Mouse (Mus musculus) lung, embryonic 16.5 days (tissue): ENCODE data around the gene Pyroxd1. TPM values are rescaled to one million over a fixed set of nuclear protein-coding genes. Genes with fewer than 3 reads are reported as not detected.
"Not testable (repeated sequence)": the region's sequence is repeated elsewhere in the genome, so short reads cannot be mapped to it uniquely, and the experiment has no call there.

Experiments
- ATAC-seq: fragments of 200-750 bp; cut with Nextera tagmentation; 2 replicates; pipeline ENCODE4 v1.8.0; 2017; ENCODE audit warnings: low read depth, mild to moderate bottlenecking, moderate library complexity
- H3K27ac ChIP-seq: fragments of 300-500 bp; sonication (generic); 2 replicates; pipeline ENCODE4 v1.5.1; 2014; ENCODE audit warnings: mild to moderate bottlenecking, control low read depth, low read length
- H3K27me3 ChIP-seq: fragments of 300-500 bp; sonication (generic); 2 replicates; pipeline ENCODE4 v1.6.1; 2014; ENCODE audit warnings: low read depth, low read length, mixed read lengths; ENCODE audit not compliant: control insufficient read depth, insufficient read depth
- H3K36me3 ChIP-seq: fragments of 300-500 bp; sonication (generic); 2 replicates; pipeline ENCODE4 v1.6.1; 2014; ENCODE audit warnings: low read length; ENCODE audit not compliant: control insufficient read depth, insufficient read depth
- H3K4me1 ChIP-seq: fragments of 300-500 bp; sonication (generic); replicated peaks from 2 replicates; pipeline ENCODE4 v1.6.1; 2014; ENCODE audit warnings: low read length, mixed read lengths; ENCODE audit not compliant: control insufficient read depth, insufficient read depth
- H3K4me2 ChIP-seq: fragments of 300-500 bp; sonication (generic); 2 replicates; pipeline ENCODE4 v1.6.1; 2014; ENCODE audit warnings: low read depth, low read length, control low read depth
- H3K4me3 ChIP-seq: fragments of 300-500 bp; sonication (generic); 2 replicates; pipeline ENCODE4 v1.5.1; 2014; ENCODE audit warnings: mild to moderate bottlenecking, low read length, control low read depth
- H3K9ac ChIP-seq: fragments of 300-500 bp; sonication (generic); 2 replicates; pipeline ENCODE4 v1.6.1; 2014; ENCODE audit warnings: low read length, control low read depth
- H3K9me3 ChIP-seq: fragments of 300-500 bp; sonication (generic); 2 replicates; pipeline ENCODE4 v1.6.1; 2016; ENCODE audit warnings: low read length; ENCODE audit not compliant: control insufficient read depth
- WGBS: fragments of 180-500 bp; shearing (Covaris S2); extraction: QIAGEN DNeasy Blood & Tissue Kit; methylation state at CpG from one replicate; pipeline ENCODE4 v1.1.7; 2014; 5-methylcytosine and 5-hydroxymethylcytosine counted together
- polyA plus RNA-seq: library from polyadenylated mRNA; unstranded; fragments of >200 nt; fragmentation: Nextera tagmentation; extraction: Ambion mirVana; gene quantifications from 2 replicates; pipeline ENCODE4 v1.2.1, GENCODE M21; 2015

Gene Pyroxd1
- polyA plus RNA-seq, 1 experiment from 2014 or later, result 15.8 TPM

GRCm38 (mm10) chr6:142343561-142343960 is 1.9 kb upstream of the Pyroxd1 start:
- H3K4me1 ChIP-seq, result peaks cover 17% of the 10 kb centered on the region
- no peak overlapping the region for H3K4me2 ChIP-seq
- ATAC-seq, result no peak
- H3K27me3 ChIP-seq, result no peaks in the 10 kb centered on the region
- WGBS, result 64% methylated on average over 2 of the region's 2 CpGs
- H3K9ac ChIP-seq, result no peak overlapping the region
- H3K27ac ChIP-seq, result no peak overlapping the region
- no peaks in the 10 kb centered on the region for H3K36me3 ChIP-seq
- H3K4me3 ChIP-seq, result no peak overlapping the region
- H3K9me3 ChIP-seq, result no peaks in the 10 kb centered on the region

DNA sequence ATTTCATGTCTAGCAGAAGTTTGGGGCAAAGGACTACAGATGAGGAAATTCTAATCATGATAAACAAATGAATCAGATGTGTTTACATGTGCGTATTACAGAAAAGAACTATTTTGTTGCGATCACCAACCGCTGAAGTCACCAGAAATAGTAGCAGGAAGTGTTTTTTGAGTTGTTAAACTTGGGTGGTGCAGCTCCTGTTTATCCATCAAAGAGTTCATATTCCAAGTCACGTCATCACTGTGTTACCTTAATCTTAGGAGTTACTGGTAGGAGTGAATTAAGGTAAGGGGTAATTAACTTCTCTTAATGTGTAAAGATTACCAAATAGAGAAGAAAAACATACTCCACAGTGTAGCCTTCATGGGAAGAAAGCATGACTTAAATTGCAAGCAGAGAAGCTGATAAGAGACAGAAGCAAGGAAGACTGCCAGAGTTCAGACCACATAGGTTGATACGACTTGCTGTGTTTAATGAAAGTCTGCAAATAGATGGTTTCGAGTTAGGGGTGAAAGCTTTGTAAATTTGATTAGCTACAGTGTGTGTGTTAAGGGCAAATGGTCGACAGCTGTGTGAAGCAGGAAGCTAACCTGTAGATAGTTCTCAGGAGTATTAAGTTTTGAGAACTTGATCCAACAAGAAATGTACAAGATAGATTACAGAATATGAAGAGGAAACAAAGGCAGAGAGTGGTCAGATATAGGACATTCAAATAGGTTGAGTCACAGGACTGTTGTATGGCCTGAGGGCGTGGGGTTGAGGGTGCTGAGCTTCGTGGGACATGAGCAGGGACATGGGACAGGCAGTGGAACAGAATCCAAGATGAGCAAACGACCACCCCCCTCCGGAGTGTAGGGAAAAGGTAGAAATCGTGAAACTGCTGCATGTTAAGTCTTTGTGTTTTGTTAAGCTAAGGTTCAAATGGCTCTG is 992 bp downstream of the Pyroxd1 start:
- 37% methylated on average over 12 of the region's 12 CpGs for WGBS
- no peak overlapping the region for H3K27ac ChIP-seq
- H3K9ac ChIP-seq, result peak overlapping the region; percentile 79; the same call in 1 of the 2 replicates
- H3K36me3 ChIP-seq, result peaks cover 8% of the 10 kb centered on the region
- no peaks in the 10 kb centered on the region for H3K9me3 ChIP-seq
- peak overlapping the region; percentile 68 for H3K4me2 ChIP-seq
- peak overlapping the region; percentile 83 for H3K4me3 ChIP-seq
- peaks cover 17% of the 10 kb centered on the region for H3K4me1 ChIP-seq
- H3K27me3 ChIP-seq, result no peaks in the 10 kb centered on the region
- no peak for ATAC-seq

GRCm38 (mm10) chr6:142347431-142348385 is 2.3 kb downstream of the Pyroxd1 start:
- H3K4me1 ChIP-seq, result peaks cover 17% of the 10 kb centered on the region
- 0 out of 2 replicates have a peak overlapping the region, but pooled peaks have one; percentile 6 for H3K27ac ChIP-seq
- H3K9ac ChIP-seq, result no peak overlapping the region
- H3K36me3 ChIP-seq, result peaks cover 10% of the 10 kb centered on the region
- H3K4me3 ChIP-seq, result no peak overlapping the region
- no peak for ATAC-seq
- WGBS, result 56% methylated on average over 11 of the region's 11 CpGs
- H3K27me3 ChIP-seq, result no peaks in the 10 kb centered on the region
- H3K9me3 ChIP-seq, result no peaks in the 10 kb centered on the region
- H3K4me2 ChIP-seq, result no peak overlapping the region

GRCm38 (mm10) chr6:142352099-142352498 is 6.6 kb downstream of the Pyroxd1 start:
- not testable (repeated sequence) for H3K4me3 ChIP-seq
- 77% methylated on average over 3 of the region's 3 CpGs for WGBS

DNA sequence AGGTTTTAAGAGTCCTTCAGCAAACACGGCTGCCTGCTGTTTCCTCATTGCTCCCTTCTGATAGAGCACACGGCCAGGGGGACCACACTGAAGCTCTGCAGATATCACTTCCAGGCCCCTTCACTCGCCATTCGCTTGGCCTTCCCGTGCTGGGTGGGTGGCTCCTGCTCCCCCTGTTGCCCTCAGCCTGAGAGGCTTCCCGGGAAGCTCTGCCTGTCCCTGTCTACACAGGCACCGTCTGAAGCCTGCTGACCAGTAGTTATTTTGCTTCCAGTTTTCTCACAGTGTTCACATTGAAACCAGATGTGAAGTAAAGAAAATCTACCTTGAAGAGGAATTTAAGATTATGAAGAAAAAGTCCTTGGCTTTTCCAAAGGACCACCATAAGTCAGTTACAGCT is 11.7 kb downstream of the Pyroxd1 start:
- no peak overlapping the region for H3K4me2 ChIP-seq
- H3K27ac ChIP-seq, result no peak overlapping the region
- ATAC-seq, result no peak
- H3K9ac ChIP-seq, result no peak overlapping the region
- H3K9me3 ChIP-seq, result no peaks in the 10 kb centered on the region
- H3K27me3 ChIP-seq, result no peaks in the 10 kb centered on the region
- H3K36me3 ChIP-seq, result peaks cover 20% of the 10 kb centered on the region
- 73% methylated on average over 7 of the region's 7 CpGs for WGBS
- no peak overlapping the region for H3K4me3 ChIP-seq
- no peaks in the 10 kb centered on the region for H3K4me1 ChIP-seq

More at GRCm38 (mm10) chr6:142352099-142352498, 6.6 kb downstream of the Pyroxd1 start:
- H3K27me3 ChIP-seq, H3K9ac ChIP-seq, ATAC-seq, H3K4me1 ChIP-seq, H3K4me2 ChIP-seq, H3K9me3 ChIP-seq, H3K27ac ChIP-seq: not testable (repeated sequence)
- peaks cover 15% of the 10 kb centered on the region for H3K36me3 ChIP-seq

GRCm38 (mm10) chr6:142362036-142362435 is 16.6 kb downstream of the Pyroxd1 start:
- H3K9ac ChIP-seq, result no peak overlapping the region
- 86% methylated on average over 6 of the region's 6 CpGs for WGBS
- H3K36me3 ChIP-seq, result peaks cover 18% of the 10 kb centered on the region
- no peaks in the 10 kb centered on the region for H3K27me3 ChIP-seq
- no peak overlapping the region for H3K4me2 ChIP-seq
- no peaks in the 10 kb centered on the region for H3K9me3 ChIP-seq
- H3K4me3 ChIP-seq, result no peak overlapping the region
- H3K4me1 ChIP-seq, result no peaks in the 10 kb centered on the region
- no peak for ATAC-seq
- no peak overlapping the region for H3K27ac ChIP-seq

DNA sequence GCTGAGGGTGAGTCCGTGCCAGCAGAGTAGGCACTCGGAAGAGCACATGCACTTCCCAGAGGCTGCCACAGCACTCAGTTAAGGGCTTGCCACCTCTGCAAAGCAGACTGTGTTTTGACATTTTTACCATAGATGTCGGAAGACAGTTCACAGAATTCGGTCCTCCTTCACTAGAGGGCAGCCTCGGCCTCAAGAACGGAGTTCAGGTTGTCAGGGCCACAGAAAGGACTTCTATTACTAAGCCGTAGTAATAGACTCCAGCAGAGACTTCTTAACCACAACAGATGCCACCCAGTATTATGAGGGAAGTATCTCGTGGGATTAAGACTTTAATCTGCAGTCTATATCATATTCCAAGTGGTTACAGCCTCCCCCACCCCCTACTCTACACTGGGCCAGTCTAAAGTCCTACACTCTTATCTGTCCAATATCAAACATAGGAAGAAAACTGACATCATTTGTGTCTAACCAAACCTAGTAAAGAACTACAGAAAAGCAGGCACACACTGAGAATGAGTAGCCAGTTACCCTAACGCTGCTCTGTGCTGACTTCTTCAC is 17.6 kb downstream of the Pyroxd1 start:
- Histone ChIP-seq H3K4me1 (no peaks in the 10 kb centered on the region), H3K27me3 (no peaks in the 10 kb centered on the region), H3K9ac (no peak overlapping the region), H3K4me2 (no peak overlapping the region), H3K36me3 (peaks cover 21% of the 10 kb centered on the region), H3K27ac (no peak overlapping the region), H3K4me3 (no peak overlapping the region), H3K9me3 (no peaks in the 10 kb centered on the region)
- WGBS, result 69% methylated on average over 9 of the region's 9 CpGs
- ATAC-seq, result no peak

DNA sequence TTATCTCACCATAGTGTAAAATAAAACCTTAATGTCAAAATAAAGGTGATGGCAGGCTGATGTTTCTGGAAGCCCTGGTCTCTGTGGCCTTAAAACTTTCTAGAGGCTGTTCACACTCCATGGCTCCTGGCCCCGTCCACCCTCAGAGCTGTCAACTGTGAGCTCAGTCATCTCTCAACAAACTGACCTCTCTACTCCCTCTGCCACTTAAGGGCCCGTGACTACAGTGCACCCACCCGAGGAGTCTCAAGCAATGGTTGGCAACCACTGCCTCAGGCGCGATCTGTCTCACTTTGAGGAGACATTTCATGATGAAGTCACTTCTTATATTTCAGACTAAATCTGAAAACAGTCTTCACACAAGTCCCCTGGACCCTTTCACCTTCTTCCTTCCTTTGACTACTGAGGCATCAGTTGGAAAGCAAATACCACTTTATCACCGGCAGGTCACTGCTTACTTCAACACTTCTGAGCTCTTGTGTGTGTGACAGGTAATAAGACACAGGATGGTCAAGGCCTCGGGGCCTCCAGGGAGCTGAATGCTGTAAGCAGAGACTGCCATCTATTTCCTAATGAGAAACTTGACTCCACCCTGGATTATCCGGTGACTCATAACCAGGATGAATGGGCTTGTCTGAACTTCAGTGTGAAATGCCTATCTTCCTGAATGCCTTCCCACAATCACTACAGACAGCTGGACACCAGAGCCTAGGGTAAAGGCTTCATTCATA is 20.5 kb downstream of the Pyroxd1 start:
- H3K4me1 ChIP-seq, result no peaks in the 10 kb centered on the region
- WGBS, result 78% methylated on average over 8 of the region's 8 CpGs
- no peak overlapping the region for H3K9ac ChIP-seq
- H3K36me3 ChIP-seq, result peaks cover 14% of the 10 kb centered on the region
- H3K9me3 ChIP-seq, result no peaks in the 10 kb centered on the region
- no peak overlapping the region for H3K27ac ChIP-seq
- H3K4me2 ChIP-seq, result no peak overlapping the region
- H3K4me3 ChIP-seq, result no peak overlapping the region
- H3K27me3 ChIP-seq, result no peaks in the 10 kb centered on the region
- no peak for ATAC-seq
